Mouse (Mus musculus) adipose tissue, adult 10 weeks (tissue): ENCODE results near the gene Slfn3. TPM values are rescaled to one million over a fixed set of nuclear protein-coding genes. Genes with fewer than 3 reads are reported as not detected.

Source experiments
- polyA plus RNA-seq: library from polyadenylated mRNA; stranded (reverse); fragments of 350-450 nt; fragmentation: Illumina TruSeq; extraction: RNeasy Lipid Tissue Mini Kit (QIAGEN cat#74804); gene quantifications from one replicate; pipeline ENCODE4 v1.2.3, GENCODE M21; 2014; ENCODE audit warnings: low read depth, low replicate concordance

The Slfn3 gene
- 0.82 TPM for polyA plus RNA-seq

DNA sequence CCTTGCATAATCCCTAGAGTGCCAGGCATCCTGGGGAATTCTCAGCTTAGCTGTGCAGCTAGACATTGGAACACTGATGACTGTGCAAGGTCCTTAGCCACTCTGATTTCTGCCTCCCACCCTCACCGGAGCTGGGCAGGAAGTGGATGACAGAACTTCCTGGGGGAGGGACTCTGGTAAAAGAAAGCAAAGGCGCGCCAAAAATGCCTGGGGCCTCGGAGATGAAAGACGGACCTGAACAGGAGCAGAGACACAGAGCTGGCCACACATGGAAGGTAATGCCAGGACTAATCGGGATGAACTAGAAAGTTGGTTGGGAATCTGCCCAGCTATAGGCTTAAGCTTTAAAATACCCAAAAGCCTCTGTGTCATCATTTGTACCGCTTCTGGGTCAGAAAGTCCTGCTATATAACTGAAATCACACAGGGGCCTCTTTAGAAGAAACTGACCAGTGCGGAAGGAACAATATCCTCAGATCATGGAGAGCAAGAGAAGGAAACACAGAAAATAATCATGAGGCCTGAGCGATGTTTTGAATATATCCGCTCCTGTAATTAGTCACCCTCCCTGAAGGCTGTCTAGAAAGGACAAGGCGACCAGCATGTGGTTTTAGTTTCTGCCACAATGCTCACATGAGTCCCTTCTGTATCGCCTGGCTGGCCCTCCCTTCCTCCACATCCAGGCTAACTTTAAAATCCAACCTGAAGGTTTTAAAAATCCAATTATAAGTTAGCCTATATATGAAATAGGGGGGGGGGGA lies at the start of gene Slfn3:
Slfn3 (plus strand) TSS at position 197 of the 760 bp plus-strand sequence.

DNA sequence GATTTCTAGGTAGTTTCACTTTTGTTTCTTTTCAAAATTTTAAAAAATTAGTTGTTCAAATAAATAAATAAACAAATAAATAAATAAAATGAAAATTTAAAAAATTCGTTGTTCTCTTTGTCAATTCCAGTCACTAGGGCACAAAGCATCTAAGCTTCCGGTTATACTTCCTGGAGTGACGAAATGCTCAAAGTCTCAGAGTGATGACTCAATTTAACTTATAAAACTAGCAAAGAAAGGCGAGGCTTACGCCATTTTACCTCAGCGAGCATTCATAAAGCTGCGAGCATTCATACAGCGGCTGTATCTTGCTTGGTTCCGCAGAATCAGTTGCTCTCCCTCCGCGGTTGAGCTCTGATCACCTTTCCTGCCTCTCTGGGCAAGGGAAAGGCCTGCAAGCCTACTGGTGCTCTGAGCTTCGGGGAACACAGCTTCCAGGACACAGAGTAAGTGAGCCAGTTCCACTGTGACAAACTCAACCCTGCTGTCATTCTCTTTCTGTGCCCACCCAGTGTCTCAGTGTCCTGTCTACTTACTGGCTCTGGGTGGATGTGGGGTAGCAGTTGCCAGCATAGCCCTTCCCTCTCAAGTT lies 16.1 kb upstream of the Slfn3 start, which contains the start of gene Slfn4:
Slfn4 (plus strand) TSS at position 239 of the 592 bp plus-strand sequence.

Other genes with a start within 250 kb of the Slfn3 start
- 33.9 TPM for gene Slfn5, start 240.0 kb upstream of the Slfn3 start, polyA plus RNA-seq
- 1.1 TPM for gene Slfn9, start 199.5 kb upstream of the Slfn3 start, polyA plus RNA-seq
- 2.9 TPM for gene Slfn8, start 170.5 kb upstream of the Slfn3 start, polyA plus RNA-seq
- 9.4 TPM for gene Slfn2, start 126.2 kb upstream of the Slfn3 start, polyA plus RNA-seq
- 0.74 TPM for gene Slfn1, start 74.5 kb upstream of the Slfn3 start, polyA plus RNA-seq
- gene Slfn4, start 16.1 kb upstream of the Slfn3 start, polyA plus RNA-seq: 0.12 TPM
- gene Slfn14, start 95.4 kb downstream of the Slfn3 start, polyA plus RNA-seq: not detected
- 68.6 TPM for gene Ap2b1, start 107.7 kb downstream of the Slfn3 start, polyA plus RNA-seq
- gene Pex12, start 111.3 kb downstream of the Slfn3 start, polyA plus RNA-seq: 13.5 TPM
- 1.4 TPM for gene Rasl10b, start 217.8 kb downstream of the Slfn3 start, polyA plus RNA-seq
- gene Gas2l2, start 238.1 kb downstream of the Slfn3 start, polyA plus RNA-seq: 0.69 TPM
- gene 1700020L24Rik, start 246.3 kb downstream of the Slfn3 start, polyA plus RNA-seq: 4.3 TPM